Mouse (Mus musculus) CD4-positive, CD25-positive, alpha-beta regulatory T cell, adult 2 months (primary cell): Measurements from ENCODE around the gene Gng4.
"Not testable (repeated sequence)": the region's sequence is repeated elsewhere in the genome, so short reads cannot be mapped to it uniquely, and the experiment has no call there.

Experiments used
- DNase-seq: peaks from one replicate; pipeline ENCODE4 v3.0.0-alpha.2; 2012; ENCODE audit warnings: low read depth, low spot score

Gng4 gene

GRCm38 (mm10) chr13:13783894-13784419 is at the start of gene Gng4:
Gng4 (plus strand) TSS chr13:13784059.
- DNase-seq, result peak; percentile 65

DNA sequence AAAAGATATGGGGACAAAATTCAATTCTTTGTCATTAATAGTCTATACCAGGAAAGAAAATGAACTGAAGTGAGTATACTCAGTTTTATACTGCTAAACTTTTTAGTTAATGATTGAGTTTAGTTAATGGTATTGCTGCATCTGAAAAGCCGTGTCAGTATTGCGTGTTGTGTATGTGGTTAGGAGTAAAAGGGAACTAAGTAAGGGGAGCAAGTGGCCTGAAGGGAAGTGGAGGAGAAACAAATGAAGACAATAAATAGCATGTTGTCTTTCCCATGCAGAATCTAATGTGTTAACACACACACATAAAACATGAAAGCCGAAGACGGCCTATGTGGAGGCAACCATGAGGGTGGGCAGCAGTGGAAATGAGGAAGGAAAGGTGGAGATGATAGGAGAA is 44.6 kb upstream of the Gng4 start:
- DNase-seq, result no peak

GRCm38 (mm10) chr13:13745911-13746310 is 37.9 kb upstream of the Gng4 start:
- DNase-seq, result no peak

DNA sequence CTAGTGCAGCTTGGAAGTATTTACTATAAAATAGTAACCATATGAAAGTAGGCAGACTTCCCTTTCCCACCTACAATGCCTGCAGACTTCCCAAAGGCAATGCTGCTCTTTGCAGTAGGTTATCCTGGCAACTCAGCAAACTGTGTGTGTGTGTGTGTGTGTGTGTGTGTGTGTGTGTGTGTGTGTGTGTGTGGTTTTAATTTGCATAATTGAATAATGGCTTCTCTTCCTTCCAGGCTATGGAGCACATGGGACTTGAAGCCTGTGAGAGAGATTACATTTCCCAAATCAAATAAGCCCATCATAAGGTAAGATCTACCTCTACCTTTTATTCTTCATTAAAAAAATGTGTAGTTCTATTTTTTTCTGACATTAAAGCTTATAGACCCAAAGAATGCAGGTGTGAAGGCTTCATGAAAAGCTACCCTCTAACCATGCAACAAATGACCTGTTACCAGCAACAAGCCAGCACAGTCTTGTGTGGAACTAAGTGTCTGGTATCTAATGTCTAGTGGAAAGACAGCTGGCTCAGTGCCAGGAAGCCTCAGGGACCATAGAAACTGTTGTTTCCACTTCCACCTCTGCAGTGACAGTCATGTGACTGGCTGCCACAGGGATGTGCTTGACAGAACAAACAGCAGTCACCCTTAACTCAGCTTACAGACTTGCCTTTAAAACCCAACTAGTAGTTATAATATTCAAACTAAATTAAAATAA is 7.9 kb upstream of the Gng4 start:
- DNase-seq, result peak; percentile 40

- DNase-seq, result no peak
Observed at GRCm38 (mm10) chr13:13777052-13777451, 6.8 kb upstream of the Gng4 start.

DNA sequence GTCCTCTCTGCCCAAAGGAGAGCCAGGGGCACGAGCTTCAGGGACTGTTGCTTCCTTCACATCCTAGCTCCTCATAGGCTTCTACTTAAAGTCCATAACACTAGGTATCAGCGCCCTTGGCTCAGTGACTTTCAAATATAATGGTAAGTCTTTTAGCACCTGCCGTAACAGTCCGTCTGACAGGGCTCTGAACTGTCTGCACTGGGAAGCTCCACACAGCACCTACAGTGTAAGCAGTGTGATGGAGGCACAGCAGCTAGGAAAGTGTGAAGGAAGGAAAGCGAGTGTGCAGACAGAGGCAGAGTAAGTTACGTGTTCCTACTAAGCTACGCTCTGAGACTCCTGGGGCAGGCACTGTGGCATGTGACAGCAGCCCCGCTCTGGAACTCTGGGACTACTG is 6.2 kb upstream of the Gng4 start:
- DNase-seq, result no peak

DNA sequence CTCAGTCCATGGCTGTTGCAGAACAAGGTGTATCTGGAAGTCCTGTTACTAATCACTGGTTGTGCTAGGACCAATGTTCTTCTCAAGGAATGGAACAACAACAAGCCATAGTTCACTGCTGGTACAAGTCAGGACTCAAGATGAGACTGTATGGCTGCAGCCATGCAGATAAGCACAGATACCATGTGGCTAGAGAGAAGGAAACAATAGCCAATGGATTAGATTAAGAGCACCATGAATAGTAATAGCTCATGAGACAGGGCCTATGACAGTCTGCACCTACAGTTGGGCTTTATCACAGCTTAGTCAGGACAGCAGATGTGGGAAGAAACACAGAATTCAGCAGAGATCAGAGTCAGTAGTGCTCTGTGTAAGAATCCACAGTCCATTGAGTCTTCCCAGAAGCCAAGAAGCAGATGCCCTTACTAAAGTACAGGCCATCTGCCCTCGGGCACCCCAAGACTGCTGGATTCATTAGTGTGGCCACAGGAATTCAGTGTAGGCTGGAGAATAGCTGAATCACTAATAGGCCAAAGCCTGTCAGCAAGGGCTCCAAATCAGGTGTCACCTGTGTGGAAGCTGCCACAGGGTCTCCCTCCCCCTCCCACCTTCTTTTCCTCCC is 4.9 kb upstream of the Gng4 start:
- DNase-seq, result no peak

GRCm38 (mm10) chr13:13780271-13780670 is 3.6 kb upstream of the Gng4 start:
- DNase-seq, result no peak

- DNase-seq, result no peak
Observed at GRCm38 (mm10) chr13:13781026-13781425, 2.8 kb upstream of the Gng4 start.

- no peak for DNase-seq
Observed at GRCm38 (mm10) chr13:13783296-13783695, 563 bp upstream of the Gng4 start.

DNA sequence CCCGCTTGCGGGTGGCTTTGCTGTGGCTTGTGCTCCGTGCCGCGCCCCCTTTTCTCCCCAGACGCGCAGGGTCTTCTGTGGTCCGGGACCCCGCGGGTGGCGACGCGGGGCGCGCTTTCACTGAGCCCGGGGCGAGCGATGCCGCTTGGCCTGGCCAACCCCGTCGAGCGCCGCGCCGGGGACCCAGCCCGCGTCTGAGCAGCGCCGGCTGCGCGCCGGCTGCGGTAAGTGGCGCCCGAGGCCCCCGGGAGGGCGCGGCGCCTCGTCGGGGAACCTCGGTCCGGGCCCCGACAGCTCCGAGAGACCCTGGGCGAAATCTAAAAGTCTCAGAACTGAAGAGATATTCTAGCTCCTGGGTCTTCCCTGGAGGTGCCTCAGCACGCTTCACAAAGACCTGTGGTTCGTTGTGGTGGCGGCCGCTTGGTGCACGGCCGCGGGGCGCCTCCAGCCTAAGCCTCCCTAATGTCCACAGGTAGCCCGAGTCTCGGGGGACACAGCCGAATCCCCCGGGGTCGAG is 619 bp downstream of the Gng4 start:
- DNase-seq, result no peak

GRCm38 (mm10) chr13:13784981-13785783 is 1.3 kb downstream of the Gng4 start:
- peak; percentile 17 for DNase-seq

DNA sequence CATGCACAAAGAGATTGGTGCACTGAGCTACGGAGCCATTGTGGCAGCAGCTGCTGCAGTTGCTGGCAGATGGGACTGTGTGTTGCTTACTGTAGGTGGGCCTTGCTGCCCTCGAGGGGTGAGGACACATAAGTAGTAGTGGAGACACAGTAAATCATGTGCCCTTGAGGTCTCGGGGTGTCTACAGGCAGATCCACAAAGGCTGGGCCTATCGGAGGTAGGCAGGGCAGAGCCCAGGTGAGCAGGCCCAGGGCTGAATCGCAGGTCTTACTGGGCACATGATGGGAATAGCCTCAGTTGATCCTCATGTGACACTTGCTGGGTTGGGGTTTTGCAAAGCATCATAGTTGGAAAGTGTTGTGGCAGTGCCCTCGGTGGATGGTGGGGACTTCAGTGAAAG is 3.1 kb downstream of the Gng4 start:
- DNase-seq, result no peak

DNA sequence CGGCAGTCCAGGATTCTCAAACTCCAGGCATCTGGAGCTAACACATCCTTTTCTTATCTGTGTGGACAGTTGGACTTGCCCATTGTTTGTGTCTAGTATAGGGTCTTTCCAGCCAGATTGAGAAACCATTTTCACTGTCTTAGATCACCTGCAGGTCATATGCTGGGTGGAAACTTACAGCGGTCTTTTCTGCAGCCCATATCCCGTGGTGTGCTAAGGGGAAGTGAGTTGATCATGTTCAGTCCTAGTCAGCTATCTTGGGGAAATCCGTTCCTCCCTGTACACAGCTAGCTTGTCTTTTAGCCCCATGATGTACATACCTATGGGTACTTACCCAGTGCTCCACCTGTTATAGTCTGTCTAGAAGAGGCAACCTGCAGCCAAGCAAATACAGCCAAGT is 4.2 kb downstream of the Gng4 start:
- no peak for DNase-seq

- no peak for DNase-seq
Observed at GRCm38 (mm10) chr13:13791981-13792380, 8.1 kb downstream of the Gng4 start.

DNA sequence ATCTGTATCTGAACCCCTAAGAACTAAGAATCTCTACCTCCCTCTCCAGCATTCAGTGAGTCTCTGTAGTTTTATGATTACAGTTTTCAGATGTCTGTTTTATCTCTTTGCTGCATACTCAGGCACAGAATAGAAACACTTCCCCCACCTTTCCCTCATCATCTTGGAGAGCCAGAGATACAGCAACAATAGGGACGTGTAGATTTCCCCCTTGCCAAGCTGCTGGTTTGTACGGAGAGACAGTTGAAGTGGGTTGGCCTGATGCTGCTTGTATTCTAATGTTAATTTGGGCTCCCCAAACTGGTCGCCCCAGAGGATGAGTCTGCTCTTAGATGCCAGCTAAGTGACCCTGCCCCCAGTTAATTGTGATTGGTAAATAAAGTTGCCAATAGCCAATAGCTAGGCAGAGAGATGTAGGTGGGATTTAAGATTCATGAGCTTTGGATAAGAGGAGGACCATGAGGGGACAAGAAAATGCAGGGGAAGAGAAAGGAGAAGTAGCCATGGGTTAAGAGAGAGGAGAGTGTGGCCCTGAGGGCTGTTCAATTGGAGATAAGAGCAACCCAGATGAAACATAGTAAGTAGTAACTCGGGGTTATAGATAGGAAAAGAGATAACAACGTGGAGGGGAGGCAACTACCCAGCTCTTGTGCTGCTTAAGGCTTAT is 11.4 kb downstream of the Gng4 start:
- DNase-seq, result no peak

DNA sequence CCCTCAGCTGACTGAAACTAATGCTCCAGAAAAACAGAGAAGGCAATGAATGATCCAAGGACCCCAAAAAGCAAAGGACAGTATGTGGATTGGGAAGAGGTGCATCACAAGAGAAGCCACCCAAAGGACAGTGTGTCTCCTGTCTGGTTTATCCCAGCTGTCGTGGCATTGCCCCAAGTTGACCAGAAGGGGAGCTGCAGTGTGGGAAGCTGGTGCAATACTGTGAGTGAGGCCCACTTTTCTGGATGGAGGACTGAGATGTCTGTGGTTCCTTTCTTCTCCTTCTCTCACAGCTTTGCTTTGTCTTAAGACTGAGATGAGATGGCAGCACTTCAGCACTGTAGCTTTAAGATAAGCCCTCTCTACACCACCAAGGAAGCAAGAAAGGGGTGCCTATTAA is 12.2 kb downstream of the Gng4 start:
- DNase-seq, result no peak

GRCm38 (mm10) chr13:13797816-13798215 is 14.0 kb downstream of the Gng4 start:
- not testable (repeated sequence) for DNase-seq

- DNase-seq, result no peak
Observed at GRCm38 (mm10) chr13:13798775-13799174, 14.9 kb downstream of the Gng4 start.

GRCm38 (mm10) chr13:13808337-13809132 is 24.7 kb downstream of the Gng4 start:
- no peak for DNase-seq

DNA sequence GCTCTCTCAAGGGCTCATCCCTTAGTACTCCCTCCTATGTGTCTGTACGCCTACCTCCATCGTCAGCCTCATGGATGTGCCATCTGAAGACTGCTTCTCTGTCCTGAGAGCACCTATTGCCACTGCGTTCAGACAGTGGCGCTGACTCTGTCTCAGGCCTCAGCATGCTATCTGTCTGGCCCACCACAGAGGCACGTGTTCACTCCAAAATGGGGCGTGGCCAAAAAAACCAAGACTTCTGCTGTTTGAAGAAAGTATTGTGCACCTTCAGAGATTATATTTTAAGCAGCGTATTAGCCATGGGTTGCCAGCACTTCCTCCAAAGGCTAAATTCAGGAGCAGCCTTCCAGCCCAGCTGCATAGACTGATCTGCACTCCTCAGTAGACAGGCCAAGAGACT is 27.0 kb downstream of the Gng4 start:
- DNase-seq, result no peak
